ENCODE assay signal across 23 mouse cellular contexts in the genomic region with DNA sequence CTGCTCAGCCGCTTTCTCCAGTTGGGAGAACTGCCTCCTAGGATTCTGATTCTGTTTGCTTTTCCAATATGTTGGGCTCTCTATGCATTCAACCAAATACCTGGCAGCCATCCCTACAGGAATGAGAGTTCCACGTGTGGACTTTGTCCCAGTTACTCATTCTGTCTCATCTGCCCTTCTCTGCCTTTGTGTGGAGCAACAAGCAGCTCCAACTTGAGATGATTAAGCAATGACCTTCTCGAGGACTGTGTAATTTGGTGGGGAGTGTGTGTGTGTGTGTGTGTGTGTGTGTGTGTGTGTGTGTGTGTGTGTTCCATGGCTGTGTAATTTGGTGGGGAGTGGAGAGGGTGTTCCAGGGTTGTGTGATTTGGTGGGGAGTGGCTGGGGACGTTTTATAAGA. TPM values are rescaled to one million over a fixed set of nuclear protein-coding genes. Genes with fewer than 3 reads are reported as not detected.
A peak's percentile ranks its signal among the peaks of the same experiment; 100 is the strongest.
DNase-seq lines count a peak whose midpoint lies in the region; ATAC-seq and TF ChIP-seq lines count a peak whose summit lies in the region.
"Had no signal": no experiment of that assay in that cellular context is flagged by ENCODE, and none has a peak within 500 bp of the region (broad histone marks: within the 10 kb centered on the region; RNA-seq: fewer than 3 reads in every experiment).

No protein-coding gene starts in this region.

- no peaks in the 10 kb centered on the region for H3K9me3 ChIP-seq in kidney, embryonic 15.5 days (replicated peaks)
- no peaks in the 10 kb centered on the region for H3K9me3 ChIP-seq in lung, postnatal 0 days (ENCODE audit: low read length)
- no peaks in the 10 kb centered on the region for H3K9me3 ChIP-seq in forebrain, embryonic 11.5 days (ENCODE audit: control insufficient read depth, low read length)
- H3K9me3 ChIP-seq: embryonic facial prominence, embryonic 10.5 days; heart, embryonic 13.5 days; liver, embryonic 13.5 days; midbrain, embryonic 10.5 days had no signal

- no peaks in the 10 kb centered on the region for H3K27me3 ChIP-seq in kidney, adult 2 months (replicated peaks; ENCODE audit: control insufficient read depth, insufficient read depth, low read length)
- H3K27me3 ChIP-seq in kidney, embryonic 15.5 days, result 0 out of 2 replicates have a peak, but pooled peaks cover 6% of the 10 kb centered on the region
- no peaks in the 10 kb centered on the region for H3K27me3 ChIP-seq in lung, postnatal 0 days (replicated peaks; ENCODE audit: insufficient read depth, low read length)
- no peaks in the 10 kb centered on the region for H3K27me3 ChIP-seq in forebrain, embryonic 11.5 days (ENCODE audit: control insufficient read depth, insufficient read depth, low read length)

- no peak for ATAC-seq in kidney, embryonic 15.5 days (replicated peaks; ENCODE audit: low FRiP score)
- ATAC-seq in lung, postnatal 0 days, result peak; percentile 65
- no peak for ATAC-seq in forebrain, embryonic 11.5 days (replicated peaks; ENCODE audit: low FRiP score)
- no peak for ATAC-seq in activated CD4-positive, CD25-positive, alpha-beta regulatory T cell, adult 4 months
- ATAC-seq: forebrain, embryonic 16.5 days; hindbrain, postnatal 0 days had no signal

- no peak for TF ChIP-seq POLR2A in kidney, adult 2 months (IDR thresholded peaks at IDR 0.05; ENCODE audit: low read depth, low read length)

- WGBS in kidney, adult 2 months, result 49% methylated on average over 4 of the region's 4 CpGs
- WGBS in kidney, embryonic 15.5 days, result 68% methylated on average over 4 of the region's 4 CpGs
- WGBS in lung, postnatal 0 days, result 39% methylated on average over 4 of the region's 4 CpGs
- 20% methylated on average over 4 of the region's 4 CpGs for WGBS in large intestine, adult 2 months
- WGBS in forebrain, embryonic 11.5 days, result 74% methylated on average over 4 of the region's 4 CpGs

- no peaks in the 10 kb centered on the region for H3K36me3 ChIP-seq in kidney, adult 2 months (ENCODE audit: control insufficient read depth, insufficient read depth, low read length)
- no peaks in the 10 kb centered on the region for H3K36me3 ChIP-seq in kidney, embryonic 15.5 days
- H3K36me3 ChIP-seq in lung, postnatal 0 days (ENCODE audit: insufficient read depth, low read length), result no peaks in the 10 kb centered on the region
- no peaks in the 10 kb centered on the region for H3K36me3 ChIP-seq in forebrain, embryonic 11.5 days (ENCODE audit: control insufficient read depth, insufficient read depth, low read length)
- H3K36me3 ChIP-seq: embryonic facial prominence, embryonic 10.5 days; heart, embryonic 13.5 days; liver, embryonic 13.5 days; midbrain, embryonic 10.5 days had no signal

- DNase-seq in kidney, adult 2 months, result peak; percentile 48
- peak; percentile 24 for DNase-seq in lung, postnatal 0 days (ENCODE audit: low spot score)
- DNase-seq in lung, postnatal 10 days, result no peak
- peak; percentile 51 for DNase-seq in adrenal gland, postnatal 14 days
- peak; percentile 88 for DNase-seq in large intestine, adult 2 months (ENCODE audit: low read depth, low spot score)
- DNase-seq in forebrain, embryonic 11.5 days (ENCODE audit: low spot score), result no peak
- DNase-seq: cerebellum, adult 11 months; cerebellum, postnatal 10 days; gastrocnemius, postnatal 14 days; heart, adult 18-20 months; heart, postnatal 14 days; liver, embryonic 13.5 days; lung, embryonic 14.5 days; right cerebral cortex, adult 18-20 months; right cerebral cortex, postnatal 4 days; thymus, postnatal 25 days had no signal

- H3K9ac ChIP-seq in kidney, embryonic 15.5 days, result no peak overlapping the region
- no peak overlapping the region for H3K9ac ChIP-seq in lung, postnatal 0 days (replicated peaks; ENCODE audit: low read depth)
- H3K9ac ChIP-seq in forebrain, embryonic 11.5 days (ENCODE audit: low read length), result no peak overlapping the region
- H3K9ac ChIP-seq: heart, embryonic 13.5 days; liver, embryonic 13.5 days; lung, embryonic 14.5 days had no signal

- TF ChIP-seq CTCF in kidney, adult 2 months (conservative IDR thresholded peaks at IDR 0.05; ENCODE audit: insufficient read depth, insufficient read length, low read depth, low read length), result no peak
- TF ChIP-seq CTCF in lung, postnatal 0 days (IDR thresholded peaks at IDR 0.05), result no peak

- TF ChIP-seq EP300 in lung, postnatal 0 days (IDR thresholded peaks at IDR 0.05), result no peak

- H3K4me2 ChIP-seq in kidney, embryonic 15.5 days, result no peak overlapping the region
- H3K4me2 ChIP-seq in lung, postnatal 0 days (replicated peaks; ENCODE audit: low read depth, low read length), result 0 out of 2 replicates have a peak overlapping the region, but pooled peaks have one; percentile 6
- no peak overlapping the region for H3K4me2 ChIP-seq in forebrain, embryonic 11.5 days (ENCODE audit: low read depth, low read length, severe bottlenecking)
- H3K4me2 ChIP-seq: heart, embryonic 13.5 days; liver, embryonic 13.5 days; lung, embryonic 14.5 days had no signal

- no peak overlapping the region for H3K27ac ChIP-seq in kidney, adult 2 months (ENCODE audit: insufficient read depth, low read depth, low read length)
- no peak overlapping the region for H3K27ac ChIP-seq in kidney, embryonic 15.5 days
- no peak overlapping the region for H3K27ac ChIP-seq in lung, postnatal 0 days (ENCODE audit: low read length)
- no peak overlapping the region for H3K27ac ChIP-seq in forebrain, embryonic 11.5 days (ENCODE audit: low read depth, low read length)
- H3K27ac ChIP-seq: embryonic facial prominence, embryonic 10.5 days; heart, embryonic 13.5 days; hindbrain, postnatal 0 days; liver, embryonic 13.5 days; midbrain, embryonic 10.5 days had no signal

- peaks cover 8% of the 10 kb centered on the region; the same call in 1 of the 2 replicates for H3K4me1 ChIP-seq in kidney, adult 2 months (ENCODE audit: control insufficient read depth, insufficient read depth, low read length)
- H3K4me1 ChIP-seq in kidney, embryonic 15.5 days, result 0 out of 2 replicates have a peak, but pooled peaks cover 5% of the 10 kb centered on the region
- no peaks in the 10 kb centered on the region for H3K4me1 ChIP-seq in lung, postnatal 0 days (ENCODE audit: insufficient read depth, low read depth, low read length)
- no peaks in the 10 kb centered on the region for H3K4me1 ChIP-seq in forebrain, embryonic 11.5 days (replicated peaks; ENCODE audit: control insufficient read depth, insufficient read depth, low read length)

- no peak overlapping the region for H3K4me3 ChIP-seq in kidney, adult 2 months (ENCODE audit: insufficient read depth, low read depth, low read length)
- no peak overlapping the region for H3K4me3 ChIP-seq in kidney, embryonic 15.5 days (replicated peaks)
- no peak overlapping the region for H3K4me3 ChIP-seq in lung, postnatal 0 days (ENCODE audit: low read depth, low read length)
- H3K4me3 ChIP-seq in forebrain, embryonic 11.5 days (ENCODE audit: low read depth, low read length), result no peak overlapping the region
- H3K4me3 ChIP-seq: embryonic facial prominence, embryonic 10.5 days; heart, embryonic 13.5 days; liver, embryonic 13.5 days; midbrain, embryonic 10.5 days had no signal

RNA-seq across cellular contexts. Expression of a gene that starts 45.0 kb away (rescaled TPM):
- polyA plus RNA-seq in kidney, adult 2 months (2012; rRNA removed), result 2.5 and 4.0 TPM in 2 replicates
- 2.4 and 2.8 TPM in 2 replicates for polyA plus RNA-seq in kidney, embryonic 15.5 days (2015; fragmentation: Nextera tagmentation; extraction: Ambion mirVana)
- 21.2 and 27.9 TPM in 2 replicates for polyA plus RNA-seq in lung, postnatal 0 days (2015; fragmentation: Nextera tagmentation; extraction: Ambion mirVana)
- 40.7 and 45.5 TPM in 2 replicates for total RNA-seq in adrenal gland, postnatal 14 days (2021)
- polyA plus RNA-seq in large intestine, adult 2 months (2012; rRNA removed), result 0.27 and 0.30 TPM in 2 replicates
- polyA plus RNA-seq in forebrain, embryonic 11.5 days (2014; fragmentation: Nextera tagmentation; extraction: Ambion mirVana), result 3.4 TPM in 2 replicates
- 1 to 10 TPM; 2.0 to 2.7 TPM for polyA plus RNA-seq in activated CD4-positive, CD25-positive, alpha-beta regulatory T cell, adult 4 months (2017; shearing (Covaris generic))

Comparison
In these comparisons a context has a peak if more than half of its experiments do, and no peak if none do; other contexts are left out.
1. DNase-seq: peak in kidney, adult 2 months (single experiment), lung, postnatal 0 days (single experiment), adrenal gland, postnatal 14 days (single experiment) and large intestine, adult 2 months (single experiment); none in lung, postnatal 10 days (single experiment) and forebrain, embryonic 11.5 days (single experiment).